Mouse (Mus musculus) right cerebral cortex, adult 18-20 months (tissue): ENCODE measurements around the gene Ms4a14.

ENCODE experiments used
- DNase-seq: peaks from one replicate; pipeline ENCODE4 v3.0.0; 2022; ENCODE audit warnings: mixed read lengths

The Ms4a14 gene

DNA sequence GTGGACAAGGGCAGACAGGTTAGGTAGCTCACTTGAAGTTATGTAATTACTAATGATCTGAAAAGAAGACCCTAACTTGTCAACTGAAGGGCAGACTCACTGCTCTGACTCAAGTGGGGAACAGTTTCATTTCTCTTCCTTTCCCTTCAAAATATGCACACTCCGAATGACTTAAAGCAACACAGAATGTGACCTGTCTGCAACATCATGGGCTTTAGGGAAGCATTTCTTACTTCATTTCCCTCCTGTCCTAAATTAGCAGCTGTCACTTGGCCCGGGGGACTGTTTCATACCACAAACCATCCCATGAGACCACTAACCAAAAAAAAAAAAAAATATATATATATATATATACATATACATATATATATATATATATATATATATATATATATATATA, 52.7 kb downstream of the Ms4a14 start:
- DNase-seq, result no peak
